Mouse (Mus musculus) right cerebral cortex, postnatal 4 days (tissue): ENCODE measurements around the gene Olfr895.

Experiments used
- DNase-seq: peaks from one replicate; pipeline ENCODE4 v3.0.0-alpha.2; 2022

The Olfr895 gene

GRCm38 (mm10) chr9:38267551-38267950 is at the start of gene Olfr895:
Gene Olfr895 (plus strand): TSS chr9:38267851.
- no peak for DNase-seq

GRCm38 (mm10) chr9:38252474-38252873 is 15.2 kb upstream of the Olfr895 start, which contains the start of gene Olfr143:
Gene Olfr143 (plus strand): TSS chr9:38252774.
- DNase-seq, result no peak

- DNase-seq, result no peak
Measured at GRCm38 (mm10) chr9:38290807-38291206, 23.2 kb downstream of the Olfr895 start, which contains the start of gene Olfr896-ps1. Gene Olfr896-ps1 (plus strand): TSS chr9:38291107.
